Mouse (Mus musculus): ENCODE measurements around the gene Zfp568.

Zfp568 gene

GRCm38 (mm10) chr7:29993340-29993739 lies 9.6 kb downstream of the Zfp568 start:
- no peak for DNase-seq

DNA sequence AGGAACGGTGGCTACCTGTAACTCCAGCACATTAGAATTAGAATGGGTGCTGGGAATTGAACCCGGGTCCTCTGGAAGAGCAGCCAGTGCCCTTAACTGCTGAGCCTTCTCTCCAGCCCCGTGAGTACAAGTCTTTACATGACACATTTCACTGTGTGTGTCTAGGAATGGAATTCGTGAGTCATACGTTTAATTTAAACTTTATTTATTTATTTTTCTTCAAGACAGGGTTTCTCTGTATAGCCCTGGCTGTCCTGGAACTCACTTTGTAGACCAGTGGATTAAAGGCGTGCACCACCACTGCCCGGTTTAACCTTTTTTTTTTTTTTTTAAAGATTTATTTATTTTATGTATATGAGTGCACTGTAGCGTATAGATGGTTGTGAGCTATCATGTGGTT lies 11.4 kb downstream of the Zfp568 start:
- DNase-seq = no peak

DNA sequence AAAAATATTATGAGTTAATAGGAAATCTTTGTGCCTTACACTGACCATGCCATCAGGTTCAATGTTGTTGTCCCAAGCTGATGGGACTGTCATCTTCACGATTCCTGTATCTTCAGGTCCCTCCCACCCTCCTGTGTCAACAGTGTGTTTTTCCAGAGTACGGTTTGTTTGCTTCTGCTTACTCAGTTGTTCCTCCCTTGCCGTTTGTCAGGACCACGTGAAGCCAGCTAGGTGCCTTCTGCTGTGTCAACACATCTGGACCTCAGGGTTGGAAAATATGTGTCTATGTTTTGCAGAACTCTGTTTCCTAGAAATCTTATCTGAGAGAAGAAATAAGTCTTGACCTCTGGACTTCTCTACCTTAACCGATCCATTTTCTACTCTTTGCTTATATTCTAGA lies 16.8 kb downstream of the Zfp568 start:
- DNase-seq = no peak

DNA sequence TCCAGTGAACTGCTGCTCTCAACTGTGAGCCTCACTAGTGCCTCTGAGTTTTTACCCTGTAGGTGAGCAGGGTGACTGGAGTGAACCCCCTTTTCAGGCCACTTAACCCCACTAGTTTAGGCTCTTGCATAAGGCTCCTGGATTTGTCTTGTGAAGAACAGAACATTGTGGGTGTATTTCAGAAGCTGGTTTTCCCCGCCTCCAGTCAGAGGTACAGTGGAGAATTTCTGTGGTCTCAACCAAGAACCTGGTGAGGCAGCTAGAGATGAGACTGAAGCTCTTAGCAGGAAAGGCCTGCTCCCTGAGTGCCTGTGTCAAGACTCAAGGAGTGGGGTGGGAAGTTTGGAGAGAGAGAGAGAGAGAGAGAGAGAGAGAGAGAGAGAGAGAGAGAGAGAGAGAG lies 23.8 kb downstream of the Zfp568 start:
- no peak for DNase-seq

DNA sequence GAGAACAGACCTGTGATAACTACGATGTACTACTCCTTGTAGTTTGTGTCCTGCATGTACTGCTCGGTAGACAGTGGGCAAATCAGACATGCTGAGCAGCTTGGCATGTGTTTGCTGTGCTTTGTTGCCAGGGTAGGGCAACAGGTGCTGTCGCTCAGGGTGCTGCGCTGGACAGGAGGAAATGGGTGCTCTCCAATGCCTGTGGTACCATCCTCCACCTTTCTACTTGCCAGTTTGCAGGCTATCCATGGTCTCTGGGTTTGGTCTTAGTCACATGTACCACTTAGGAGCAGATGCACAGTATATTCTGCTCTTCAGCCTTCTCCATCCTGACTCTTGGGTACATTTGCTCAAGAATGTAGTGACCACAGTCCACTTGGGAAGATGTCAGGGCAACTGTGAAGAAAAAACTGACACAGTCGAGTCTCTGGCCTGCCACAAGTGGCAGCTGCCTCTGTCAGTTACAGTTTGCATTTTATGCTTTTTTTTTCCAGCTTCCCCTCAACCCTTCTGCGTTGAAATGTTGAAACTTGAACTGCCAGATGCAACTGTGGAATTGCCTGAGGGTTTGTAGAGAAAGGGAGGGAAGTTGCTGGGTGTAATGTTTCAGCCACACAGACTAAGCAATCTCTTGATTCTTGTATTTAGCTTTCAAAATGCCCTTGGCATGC lies 24.4 kb downstream of the Zfp568 start:
- no peak for DNase-seq

DNA sequence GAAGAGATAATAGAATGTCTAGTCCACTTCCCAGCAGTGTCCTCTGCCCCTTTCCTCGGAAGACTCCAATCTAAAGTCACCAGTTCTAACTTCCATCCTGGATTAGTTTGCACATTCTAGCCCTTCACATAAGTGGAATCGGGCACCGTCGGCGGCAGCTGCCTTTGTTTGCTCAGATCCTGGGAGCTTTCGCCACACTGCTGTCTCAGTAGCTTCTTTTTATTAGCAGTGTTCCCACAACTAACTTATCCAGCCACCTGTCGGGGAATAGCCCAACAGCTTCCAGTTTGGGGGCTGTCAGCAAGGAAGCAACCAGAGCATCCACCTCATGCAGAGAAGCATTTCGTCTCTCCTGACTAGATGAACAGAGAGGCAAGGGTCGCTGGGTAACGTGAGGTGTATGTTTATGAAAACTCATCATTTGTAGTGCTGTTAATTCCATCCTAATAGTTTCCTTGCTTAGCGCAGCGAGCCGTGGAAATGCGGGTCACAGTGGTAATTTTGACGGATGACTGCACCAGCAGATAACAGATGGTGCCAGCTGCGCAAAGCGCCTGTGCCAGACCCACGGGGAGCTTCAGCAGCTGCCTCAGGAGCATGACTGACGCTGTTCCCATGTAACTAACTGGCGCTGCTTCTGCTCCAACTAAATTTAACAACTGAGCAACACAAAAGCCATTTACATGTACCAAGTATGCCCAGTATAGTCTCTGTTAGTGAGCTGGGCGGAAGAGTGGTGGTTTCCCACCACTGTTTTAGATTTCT lies 25.7 kb downstream of the Zfp568 start:
- DNase-seq = peak; percentile 49

- DNase-seq = no peak
Observed at GRCm38 (mm10) chr7:30010551-30011195, 26.9 kb downstream of the Zfp568 start.

DNA sequence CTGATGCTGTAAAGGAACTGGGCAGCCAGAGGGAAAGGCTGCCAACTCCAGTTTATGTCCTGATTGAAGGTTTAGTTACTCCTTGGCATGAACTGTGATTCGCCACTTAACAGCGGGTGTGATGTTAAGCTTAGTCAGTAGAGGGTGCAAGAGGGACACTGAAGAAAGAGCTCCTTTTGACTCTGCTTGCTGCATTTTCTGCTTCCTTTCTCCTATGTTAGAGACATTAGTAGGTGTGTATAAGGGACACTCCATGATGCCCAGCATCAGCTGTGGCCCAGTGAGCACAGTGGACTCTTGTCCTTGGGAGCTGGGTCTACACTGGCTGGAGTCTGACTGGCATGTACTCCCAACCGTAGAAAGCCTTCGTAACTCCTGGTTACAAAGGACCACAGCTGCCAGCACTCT lies 29.2 kb downstream of the Zfp568 start:
- peak; percentile 53 for DNase-seq

GRCm38 (mm10) chr7:30017226-30017625 lies 33.5 kb downstream of the Zfp568 start:
- DNase-seq = no peak

- no peak for DNase-seq
Observed at GRCm38 (mm10) chr7:30019543-30019942, 35.8 kb downstream of the Zfp568 start.

- DNase-seq = no peak
Observed at GRCm38 (mm10) chr7:30023324-30023723, 39.6 kb downstream of the Zfp568 start.

DNA sequence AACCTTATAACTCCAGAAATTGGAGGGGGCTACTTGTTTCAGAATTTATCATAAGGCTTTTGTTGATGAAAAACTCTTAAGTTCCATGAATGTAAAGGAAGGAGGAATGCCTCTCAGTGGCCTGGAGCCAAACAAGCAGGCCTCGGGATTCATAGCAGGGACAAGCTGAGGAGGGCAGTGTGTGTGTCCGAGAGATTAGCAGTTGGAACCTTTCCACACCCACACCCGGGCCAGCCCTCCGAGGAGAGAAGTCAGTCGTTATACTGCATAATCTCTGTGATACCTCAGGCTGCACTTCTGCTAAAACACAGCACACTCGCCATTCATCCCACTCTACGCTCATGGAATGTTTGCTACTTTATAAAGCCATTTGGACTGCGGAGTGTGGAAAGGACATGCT lies 40.0 kb downstream of the Zfp568 start:
- no peak for DNase-seq

DNA sequence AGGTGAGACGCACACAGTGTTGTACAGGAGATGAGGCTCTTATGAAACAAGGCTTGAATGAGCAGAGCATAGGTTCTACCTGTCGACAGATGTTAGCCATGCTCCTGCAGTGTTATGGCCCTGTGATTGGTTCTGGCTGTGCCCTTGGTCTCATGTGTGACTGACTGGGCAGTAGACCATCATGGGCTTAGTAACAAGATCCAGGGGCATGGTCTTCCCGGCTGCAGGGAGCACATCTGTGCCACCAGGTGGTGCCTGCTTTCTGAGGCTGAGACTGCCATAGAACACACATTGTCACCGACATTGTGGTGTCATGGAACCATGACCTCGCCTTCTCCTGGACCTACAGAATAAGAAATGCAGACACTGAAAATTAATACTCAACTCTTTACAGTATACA lies 41.6 kb downstream of the Zfp568 start:
- DNase-seq = no peak

- DNase-seq = no peak
Observed at GRCm38 (mm10) chr7:30027331-30027730, 43.6 kb downstream of the Zfp568 start.

DNA sequence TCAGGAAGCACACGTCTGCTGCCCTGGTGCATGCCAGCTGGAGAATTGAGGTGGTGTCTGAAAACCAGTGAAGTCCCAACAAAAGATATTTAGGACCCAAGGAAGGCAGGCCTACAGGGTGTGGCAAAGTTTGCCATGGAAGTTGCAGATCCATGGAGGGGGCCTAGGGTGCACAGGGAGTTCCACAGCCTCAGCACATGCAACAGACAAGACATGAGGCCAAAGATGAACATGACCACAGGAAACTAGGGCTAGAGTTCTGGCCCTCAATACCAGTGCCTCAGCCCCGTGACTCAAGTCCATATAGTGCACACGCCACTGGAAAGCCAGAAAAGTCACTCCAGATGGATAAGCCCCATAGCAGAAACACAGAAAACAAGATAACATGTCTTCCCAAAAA lies 44.8 kb downstream of the Zfp568 start:
- no peak for DNase-seq

DNA sequence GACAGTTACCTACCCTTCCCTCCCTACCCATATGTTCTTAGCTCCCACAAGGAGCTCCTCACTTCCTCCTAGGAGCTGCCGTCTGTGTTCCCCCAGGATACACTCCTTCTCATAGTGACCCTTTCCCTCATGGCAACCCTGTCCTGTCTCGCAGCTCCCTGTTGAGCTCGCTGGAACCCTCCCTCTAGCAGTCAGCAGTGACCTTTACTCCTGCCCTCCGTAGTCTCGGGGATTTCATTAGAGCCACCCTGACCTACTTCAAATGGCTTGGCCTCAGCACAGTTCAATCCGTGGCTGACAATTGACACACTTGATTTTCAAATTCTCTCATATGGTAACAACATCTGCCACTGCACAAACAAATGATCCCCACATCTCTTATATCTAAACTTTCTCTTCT lies 46.9 kb downstream of the Zfp568 start:
- DNase-seq = no peak

DNA sequence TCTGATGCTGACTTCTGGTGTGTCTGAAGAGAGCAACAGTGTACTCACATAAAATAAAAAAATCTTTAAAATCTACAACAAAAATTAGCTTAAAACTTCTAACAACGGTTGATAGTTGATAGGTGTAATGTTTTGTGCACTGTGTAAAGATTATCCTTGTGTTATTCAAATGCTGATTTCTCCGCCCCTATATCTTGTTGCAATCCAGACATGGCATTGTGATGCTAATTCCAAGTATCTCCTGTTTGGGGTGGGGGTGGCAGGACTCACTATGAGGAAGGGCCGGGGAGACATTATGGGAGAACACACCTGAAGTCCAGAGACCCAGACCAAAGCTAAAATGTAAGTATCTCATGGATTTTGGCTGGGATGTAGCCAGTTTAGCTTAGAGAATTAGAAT lies 47.6 kb downstream of the Zfp568 start:
- DNase-seq = no peak

- no peak for DNase-seq
Observed at GRCm38 (mm10) chr7:30034331-30034730, 50.6 kb downstream of the Zfp568 start.

DNA sequence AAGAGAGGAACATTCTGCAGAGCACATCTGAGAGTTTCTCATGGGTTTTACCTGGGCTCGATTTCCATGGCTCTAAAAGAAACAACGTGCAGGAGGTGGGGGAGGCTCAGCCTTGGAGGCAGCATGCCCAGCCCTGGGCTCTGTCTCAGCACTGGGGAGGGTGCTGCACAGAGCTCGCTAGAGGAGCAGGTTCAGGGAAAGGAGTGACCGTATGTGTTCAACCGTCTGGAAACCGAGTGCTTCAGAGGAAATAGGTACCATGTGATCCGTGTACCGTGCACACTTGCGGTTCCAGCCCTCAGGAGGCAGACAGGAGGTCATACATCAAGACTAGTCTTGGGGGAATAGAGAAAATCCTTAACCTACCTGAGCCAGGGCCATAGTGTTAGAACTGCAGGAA lies 60.6 kb downstream of the Zfp568 start:
- no peak for DNase-seq

- DNase-seq = no peak
Observed at GRCm38 (mm10) chr7:30048126-30048525, 64.4 kb downstream of the Zfp568 start.

- DNase-seq = peak; percentile 84
Observed at GRCm38 (mm10) chr7:30050882-30051548, 67.3 kb downstream of the Zfp568 start, which contains the start of gene Zfp14. Gene Zfp14 (minus strand): TSS chr7:30051380.

- DNase-seq = no peak
Observed at GRCm38 (mm10) chr7:30053591-30053990, 69.8 kb downstream of the Zfp568 start.

DNA sequence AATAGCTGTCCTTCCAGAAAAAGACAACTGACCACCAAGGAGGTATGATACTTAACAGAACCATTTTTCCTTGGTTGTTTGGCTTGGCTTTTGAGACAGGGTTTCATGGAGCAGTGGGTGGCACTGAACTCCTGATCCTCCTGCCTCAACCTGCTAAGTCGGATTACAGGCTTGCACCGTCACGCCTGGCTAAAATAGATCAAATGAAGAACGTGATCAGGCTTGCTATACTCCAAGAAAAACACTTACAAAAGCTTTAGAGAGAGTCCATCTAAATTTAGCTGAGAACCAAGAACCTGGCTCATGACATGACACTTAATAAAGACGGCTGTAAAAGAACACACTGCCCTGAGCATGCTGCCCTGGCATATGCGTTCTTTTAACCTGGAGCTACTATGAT lies 76.6 kb downstream of the Zfp568 start:
- no peak for DNase-seq

DNA sequence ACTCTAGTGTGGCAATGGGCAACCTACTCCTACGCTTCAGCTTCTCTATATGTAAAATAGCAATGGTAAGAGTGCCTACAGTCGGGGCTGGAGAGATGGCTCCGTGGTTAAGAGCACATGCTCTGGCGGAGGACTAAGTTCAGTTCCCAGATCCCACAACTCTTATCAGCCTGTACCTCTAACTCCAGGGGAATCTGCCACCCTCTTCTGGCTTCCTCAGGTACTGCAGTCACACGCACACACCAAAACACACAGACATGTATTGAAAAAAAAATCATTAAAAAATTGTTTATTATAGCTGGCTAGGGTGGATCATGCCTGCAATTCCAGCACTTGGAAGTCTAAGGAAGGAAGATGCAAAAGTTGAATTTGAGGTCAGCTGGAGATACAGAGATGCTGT lies 78.7 kb downstream of the Zfp568 start:
- peak; percentile 23 for DNase-seq
